Mouse (Mus musculus) liver, adult 2 months (tissue): Measurements from ENCODE around the gene Emilin3.

ENCODE experiments used
- CTCF ChIP-seq: fragments of 200-500 bp; IDR thresholded peaks from 2 replicates; pipeline ENCODE4 v1.5.1; 2011; ENCODE audit warnings: low read depth, low read length, control low read depth
- POLR2A ChIP-seq: fragments of 200-500 bp; IDR thresholded peaks from 2 replicates; pipeline ENCODE4 v1.6.1; 2011; ENCODE audit warnings: low read length, control low read depth; ENCODE audit not compliant: insufficient read depth; ENCODE audit errors: extremely low read depth

- no peak for TF ChIP-seq POLR2A
- TF ChIP-seq CTCF: peak; percentile 6; the same call in 1 of the 2 replicates
Measured at GRCm38 (mm10) chr2:160942443-160942842, 30.3 kb upstream of the Emilin3 start.
